Mouse (Mus musculus): ENCODE data around the gene Gm11549.
A peak's percentile ranks its signal among the peaks of the same experiment; 100 is the strongest.

The Gm11549 gene

DNA sequence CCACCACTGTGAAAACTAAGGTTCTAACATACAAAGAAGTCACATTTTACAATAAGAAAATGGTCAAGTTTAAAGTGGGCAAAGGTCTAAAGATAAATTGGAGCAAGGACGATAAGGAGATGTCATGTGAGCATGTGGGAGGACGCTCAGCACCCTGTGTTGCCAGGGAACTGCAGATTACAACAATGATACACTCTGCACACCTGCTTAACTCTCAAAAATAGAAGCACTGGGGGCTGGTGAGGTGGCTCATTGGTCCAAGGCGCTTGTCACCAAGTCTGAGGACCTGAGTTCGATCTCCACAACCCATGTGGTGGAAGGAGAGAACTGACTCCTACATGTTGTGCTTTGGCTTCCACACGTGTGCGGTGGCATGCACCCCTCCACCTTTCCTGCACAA lies 10.1 kb downstream of the Gm11549 start:
- DNase-seq (ENCODE audit: low spot score), result peak; percentile 29

DNA sequence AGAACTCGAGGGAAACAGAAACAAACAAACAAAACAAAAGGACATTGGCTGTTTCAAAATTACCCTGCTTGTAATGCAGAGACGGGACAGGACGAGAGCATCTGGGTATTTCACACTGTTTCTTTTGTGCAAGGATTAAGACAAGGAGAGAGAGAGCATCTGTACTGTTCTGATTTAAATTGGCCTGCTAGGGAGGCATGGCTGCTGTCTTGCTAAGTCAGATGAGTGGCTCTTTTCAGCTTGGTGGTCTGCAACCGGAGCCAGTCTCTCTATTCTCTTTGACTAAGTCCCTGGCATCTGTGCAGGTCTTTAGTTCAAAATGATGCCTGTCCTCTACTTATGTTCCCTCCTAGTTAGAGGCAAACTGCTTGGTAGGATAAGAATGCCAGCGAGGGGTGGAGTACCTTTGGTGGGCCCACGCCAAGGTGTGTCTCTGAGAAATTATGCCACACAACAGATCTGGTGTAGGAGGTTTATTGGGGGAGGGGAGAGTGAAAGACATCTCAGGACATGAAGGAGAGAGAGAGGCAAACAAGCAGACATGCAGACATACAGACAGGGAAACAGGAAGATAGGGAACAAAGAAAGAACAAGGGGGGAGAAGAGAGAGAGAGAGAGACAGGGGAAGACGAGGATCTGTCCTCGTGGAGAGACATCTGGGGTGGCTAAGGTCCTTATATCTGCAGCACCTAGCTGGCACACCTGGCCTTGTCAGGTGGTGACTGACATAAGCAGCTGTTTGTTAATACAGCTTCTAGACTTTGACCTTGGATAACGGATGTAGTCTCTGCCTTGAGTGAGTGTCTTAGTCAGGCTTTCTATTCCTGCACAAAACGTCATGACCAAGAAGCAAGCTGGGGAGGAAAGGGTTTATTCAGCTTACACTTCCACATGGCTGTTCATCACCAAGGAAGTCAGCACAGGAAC lies 15.5 kb downstream of the Gm11549 start:
- peak; percentile 32 for DNase-seq (ENCODE audit: low spot score)

DNA sequence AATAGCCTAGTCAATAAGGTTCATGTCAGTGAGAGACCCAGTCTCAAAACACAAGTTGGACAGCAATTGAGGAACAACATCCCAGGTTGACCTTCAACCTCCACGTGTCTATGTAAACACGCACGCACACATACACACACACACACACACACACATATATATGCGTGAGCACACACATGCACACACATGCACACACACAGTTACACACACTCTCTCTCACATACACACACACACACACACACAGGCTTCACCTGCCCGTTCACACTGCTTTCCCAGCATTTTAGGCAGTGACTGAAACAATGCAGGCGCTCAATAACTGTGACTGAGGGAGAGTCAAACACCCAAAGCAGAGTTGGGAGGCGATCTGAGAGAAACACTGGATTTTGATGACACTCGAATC lies 16.3 kb downstream of the Gm11549 start:
- DNase-seq (ENCODE audit: low spot score), result no peak

DNA sequence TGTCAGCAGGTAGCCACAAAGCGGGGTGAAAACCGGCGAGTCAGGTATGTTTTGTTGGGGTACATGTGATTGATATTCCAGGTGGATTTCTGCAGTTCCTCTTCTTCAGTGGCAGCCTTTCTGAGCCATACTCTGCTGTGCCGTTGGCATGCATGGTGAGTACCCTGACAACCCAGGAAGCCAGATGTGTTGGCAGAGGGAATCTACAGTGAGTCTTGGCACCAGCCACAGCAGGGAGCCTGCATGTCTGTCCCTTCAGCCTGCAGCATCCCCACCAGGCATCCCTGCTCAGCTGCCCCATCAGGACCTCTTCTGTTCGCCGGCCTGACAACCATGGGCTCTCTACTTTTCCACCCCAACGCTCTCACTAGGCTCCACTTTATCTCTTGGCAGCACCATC lies 20.1 kb downstream of the Gm11549 start:
- DNase-seq (ENCODE audit: low spot score), result no peak

DNA sequence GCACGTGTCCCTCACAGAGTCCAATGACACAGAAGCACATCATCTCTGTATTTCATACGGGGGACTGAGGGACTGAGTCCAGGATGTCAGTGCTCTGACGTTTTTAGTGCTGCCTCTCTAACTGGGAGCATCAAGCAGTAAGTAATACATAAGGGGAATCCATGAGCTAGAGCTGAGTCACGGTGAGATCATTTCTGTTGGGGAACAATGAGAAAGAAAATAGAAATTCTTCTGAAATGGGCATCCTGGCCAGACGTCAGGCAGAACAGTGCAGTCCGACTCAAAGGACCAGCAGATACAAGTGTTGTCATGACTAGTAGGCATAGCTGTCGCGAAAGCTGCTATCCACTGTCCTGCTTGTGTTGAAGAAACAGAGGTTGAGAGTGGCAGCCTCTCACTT lies 20.6 kb downstream of the Gm11549 start:
- DNase-seq (ENCODE audit: low spot score), result no peak

DNA sequence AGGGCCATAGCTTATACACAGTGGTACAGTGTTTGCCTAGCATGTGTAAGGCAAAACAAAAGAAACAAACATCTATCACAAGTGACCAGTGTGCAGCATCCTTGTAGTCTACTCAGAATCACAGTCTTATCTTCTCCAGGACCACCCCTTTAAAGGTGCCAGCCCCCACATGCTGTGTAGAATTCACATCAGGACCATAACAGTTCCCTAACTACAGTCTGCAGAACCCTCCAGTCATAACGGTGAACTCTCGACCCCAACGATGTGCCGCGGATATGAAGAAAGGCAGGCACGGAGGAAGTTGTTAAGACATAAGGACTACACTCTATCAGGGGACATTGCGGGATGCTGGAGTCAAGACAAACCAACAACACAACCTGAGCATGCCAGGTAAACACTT lies 22.2 kb downstream of the Gm11549 start:
- no peak for DNase-seq (ENCODE audit: low spot score)

DNA sequence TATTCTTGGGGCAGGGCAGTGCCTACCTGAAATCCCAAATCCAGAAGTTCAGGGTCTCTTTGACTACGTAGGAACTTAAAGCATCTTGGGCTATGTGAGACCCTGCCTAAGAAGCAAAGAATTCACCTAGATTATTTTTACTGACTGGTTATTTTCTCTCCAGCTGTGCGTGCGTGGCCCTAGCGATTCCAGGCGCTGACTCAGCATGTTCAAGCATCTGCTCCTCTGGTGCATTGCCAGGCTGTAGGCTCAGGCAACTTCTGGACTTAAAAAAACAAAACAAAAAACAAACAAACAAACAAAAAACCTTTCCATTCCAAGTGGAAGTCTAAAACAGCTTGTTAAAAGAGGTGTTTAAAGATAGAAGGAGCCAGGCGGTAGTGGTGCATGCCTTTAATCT lies 23.4 kb downstream of the Gm11549 start:
- no peak for DNase-seq (ENCODE audit: low spot score)

DNA sequence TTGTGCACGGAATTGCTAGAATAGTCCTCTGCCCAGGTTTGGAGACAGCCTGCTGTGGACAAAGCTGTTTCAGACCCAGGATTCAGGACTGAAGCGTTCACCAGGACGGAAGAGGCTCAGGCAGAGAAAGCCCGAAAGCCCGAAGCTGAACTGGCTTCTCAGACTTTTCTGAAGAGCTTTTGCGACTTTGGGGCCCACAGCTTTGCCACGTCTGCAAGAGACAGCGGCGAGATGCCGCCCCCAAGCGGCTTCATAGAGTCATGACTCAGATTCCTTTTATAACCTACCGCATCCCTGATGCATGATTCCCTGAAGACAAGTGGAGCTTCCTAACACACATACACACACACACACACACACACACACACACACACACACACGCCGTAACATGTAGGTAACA lies 24.9 kb downstream of the Gm11549 start:
- DNase-seq (ENCODE audit: low spot score), result peak; percentile 50

DNA sequence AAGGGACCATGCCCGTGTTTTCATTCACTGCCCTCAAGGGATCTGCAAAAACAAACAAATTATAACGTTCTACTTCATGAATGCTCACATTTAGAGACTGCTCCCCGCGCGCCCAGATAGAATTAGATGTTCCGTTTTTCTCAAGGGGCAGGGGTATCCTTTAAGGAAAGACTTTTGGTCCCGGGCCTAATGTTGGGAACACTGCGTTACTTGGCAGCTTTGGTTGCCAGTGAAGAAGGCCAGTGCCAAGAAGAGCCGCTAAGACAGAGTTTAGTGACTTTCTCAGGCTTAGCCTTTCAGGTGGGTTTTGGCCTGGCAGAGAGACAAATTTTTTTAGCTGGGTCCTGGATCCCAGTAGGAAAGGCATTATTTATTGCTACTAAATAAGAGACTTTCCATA lies 25.3 kb downstream of the Gm11549 start:
- DNase-seq (ENCODE audit: low spot score), result no peak

DNA sequence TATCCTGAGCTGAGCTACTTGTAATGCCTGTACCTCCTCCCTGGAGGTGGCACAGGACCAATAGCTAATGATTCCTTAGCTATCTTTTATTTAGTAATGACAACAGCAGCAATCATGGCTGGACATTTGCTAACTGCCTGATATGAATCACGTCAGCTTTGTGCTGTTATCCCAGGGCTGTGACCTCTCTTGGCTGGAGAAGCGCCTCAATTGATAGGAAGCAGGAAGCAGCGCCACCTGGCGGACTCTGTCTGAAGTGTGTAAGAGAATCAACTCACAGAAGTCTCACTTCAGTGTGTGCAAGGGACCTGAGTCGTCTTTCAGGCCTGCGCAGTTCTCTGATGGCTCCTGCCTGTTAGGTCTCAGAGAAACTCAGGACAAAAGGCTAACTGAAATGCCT lies 26.2 kb downstream of the Gm11549 start:
- DNase-seq (ENCODE audit: low spot score), result peak; percentile 79

DNA sequence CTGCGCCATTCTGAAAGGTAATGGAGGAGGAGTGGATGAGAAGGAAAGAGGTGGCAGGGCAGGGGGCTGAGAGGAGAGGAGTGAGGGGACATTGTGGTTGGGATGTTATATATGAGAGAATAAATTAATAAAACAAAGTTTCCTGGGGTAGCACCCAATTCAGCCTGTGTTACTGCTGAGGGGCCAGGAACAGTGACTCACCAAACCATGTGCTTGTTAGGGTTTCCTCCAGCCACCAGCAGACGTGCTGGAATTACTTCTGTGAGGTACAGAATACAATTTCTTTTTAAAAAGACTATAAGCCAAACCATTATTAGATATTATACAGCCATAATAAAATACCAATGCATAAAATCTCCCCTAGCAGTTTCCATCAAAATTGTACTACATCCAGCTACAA lies 27.0 kb downstream of the Gm11549 start:
- no peak for DNase-seq (ENCODE audit: low spot score)

DNA sequence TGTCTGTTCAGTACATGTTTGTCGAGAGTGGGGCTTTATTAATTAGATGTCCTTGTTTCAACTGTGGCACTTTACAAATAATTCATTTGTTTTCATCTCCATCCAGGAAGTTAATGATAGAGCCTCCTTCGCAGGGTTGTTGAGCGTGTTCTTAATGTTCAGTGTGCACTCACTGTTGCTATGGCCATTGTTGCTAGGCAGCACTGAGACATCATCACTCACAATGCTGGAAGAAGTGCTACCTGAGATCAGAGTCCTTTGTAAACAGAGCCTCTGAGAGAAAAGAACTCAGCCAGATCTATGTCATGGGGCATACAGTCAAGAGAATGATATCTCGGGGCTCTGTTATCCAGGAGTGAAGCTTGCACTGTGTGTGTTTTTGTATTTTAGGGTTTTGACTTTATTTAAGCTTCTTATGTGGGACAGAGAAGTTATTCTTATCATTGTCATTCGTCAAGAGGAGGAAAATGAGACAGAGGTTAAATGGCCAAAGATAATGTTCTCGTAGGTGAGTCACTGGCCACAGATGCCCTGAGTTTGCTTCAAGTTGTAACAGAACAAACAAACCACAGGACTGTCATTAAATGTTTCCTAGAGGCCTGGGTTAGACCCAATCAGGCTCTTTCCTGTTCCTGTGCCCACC lies 27.9 kb downstream of the Gm11549 start:
- no peak for DNase-seq (ENCODE audit: low spot score)

DNA sequence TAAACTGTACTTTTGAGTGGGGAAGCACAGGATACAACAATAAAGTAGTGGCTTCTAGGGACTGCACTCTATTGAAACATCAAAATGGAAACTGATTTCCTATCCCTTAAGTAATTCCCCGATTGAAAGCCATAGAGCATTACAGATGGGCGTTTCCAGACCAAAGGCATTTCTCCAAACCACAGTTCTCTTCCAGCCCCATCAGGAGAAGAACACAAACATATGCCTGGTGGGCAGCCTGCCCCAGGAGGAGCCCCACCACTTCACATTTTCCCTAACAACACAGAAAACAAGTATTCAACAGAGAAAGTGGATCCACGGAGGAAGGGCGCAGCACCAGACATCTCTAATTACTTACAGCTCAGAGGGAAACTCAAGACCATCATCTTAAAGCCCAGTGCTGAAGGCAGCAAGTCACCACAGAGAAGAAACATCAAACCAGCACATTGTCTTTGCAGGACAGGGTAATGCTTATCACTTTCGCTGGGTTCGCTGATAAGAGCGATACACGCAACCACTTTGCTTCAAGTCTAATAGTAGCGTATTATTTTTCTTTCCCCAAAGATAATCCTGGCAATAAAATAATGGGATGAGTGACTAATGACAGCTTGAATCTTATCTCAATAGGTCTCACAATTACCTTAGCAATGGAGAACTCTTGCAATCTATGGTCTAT lies 28.8 kb downstream of the Gm11549 start:
- DNase-seq (ENCODE audit: low spot score), result no peak

DNA sequence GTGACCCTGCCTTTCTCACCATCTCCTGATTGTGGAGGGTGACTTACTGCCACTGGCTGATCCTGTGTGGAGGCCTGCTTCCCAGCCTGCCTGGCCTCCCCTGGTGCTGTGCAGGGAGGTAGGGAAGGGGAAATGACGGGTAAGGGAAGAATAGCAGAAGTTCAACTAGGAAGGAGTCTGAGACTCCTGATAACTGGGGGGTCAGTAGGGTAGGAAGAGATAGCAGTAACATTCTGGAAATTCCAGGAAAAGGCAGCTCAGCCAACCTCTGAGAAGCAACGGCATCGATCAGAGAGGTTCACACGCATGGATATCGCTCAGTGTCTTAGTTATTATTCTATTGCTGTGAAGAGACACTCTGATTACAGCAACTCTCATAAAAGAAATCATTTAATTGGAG lies 30.1 kb downstream of the Gm11549 start:
- DNase-seq (ENCODE audit: low spot score), result no peak

DNA sequence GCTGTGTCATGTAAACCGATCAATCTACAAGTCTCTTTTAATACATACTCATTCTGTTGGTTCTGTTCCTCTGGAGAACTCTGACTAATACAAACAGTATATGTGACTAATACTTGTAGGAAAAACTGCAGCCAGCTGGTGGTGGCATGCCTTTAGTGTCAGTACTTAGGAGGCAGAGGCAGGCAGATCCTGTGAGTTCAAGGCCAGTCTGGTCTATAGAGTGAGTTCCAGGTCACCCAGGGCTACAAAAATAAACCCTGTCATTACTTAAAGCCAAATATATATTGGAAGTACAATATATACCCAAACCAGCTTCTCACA lies 32.1 kb downstream of the Gm11549 start:
- DNase-seq (ENCODE audit: low spot score), result no peak

DNA sequence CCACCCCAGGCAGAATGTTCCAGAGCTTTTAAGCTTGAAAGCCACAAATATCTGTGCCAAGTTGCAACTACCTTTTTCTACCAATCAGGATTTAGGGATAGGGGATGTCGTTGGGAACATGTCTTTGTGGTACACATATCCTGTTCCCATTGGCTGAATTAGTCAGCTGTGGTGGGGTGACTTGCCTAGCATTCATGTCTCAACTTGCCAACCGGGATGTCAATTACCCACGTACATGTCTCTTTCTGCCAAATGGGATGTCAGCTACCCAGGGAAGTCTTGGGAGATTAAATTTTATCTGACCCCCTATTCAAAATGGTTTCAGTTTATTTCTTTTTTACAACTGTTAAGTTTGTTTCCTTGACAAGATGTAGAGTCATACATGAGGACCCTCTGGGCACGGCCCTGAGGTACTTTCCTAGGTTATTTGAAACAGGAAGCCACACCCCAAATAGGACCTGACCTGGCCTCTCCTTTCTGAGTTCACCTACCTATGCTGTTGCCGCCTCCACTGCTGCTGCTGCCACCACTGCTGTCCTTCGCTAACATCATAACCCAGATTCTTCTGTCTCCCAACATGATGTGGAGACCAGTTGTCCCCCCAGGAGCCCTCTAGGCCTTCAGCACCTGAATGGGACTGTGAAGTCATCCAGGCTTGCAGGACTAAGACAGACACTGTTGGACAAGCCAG lies 32.6 kb downstream of the Gm11549 start:
- DNase-seq (ENCODE audit: low spot score), result no peak

DNA sequence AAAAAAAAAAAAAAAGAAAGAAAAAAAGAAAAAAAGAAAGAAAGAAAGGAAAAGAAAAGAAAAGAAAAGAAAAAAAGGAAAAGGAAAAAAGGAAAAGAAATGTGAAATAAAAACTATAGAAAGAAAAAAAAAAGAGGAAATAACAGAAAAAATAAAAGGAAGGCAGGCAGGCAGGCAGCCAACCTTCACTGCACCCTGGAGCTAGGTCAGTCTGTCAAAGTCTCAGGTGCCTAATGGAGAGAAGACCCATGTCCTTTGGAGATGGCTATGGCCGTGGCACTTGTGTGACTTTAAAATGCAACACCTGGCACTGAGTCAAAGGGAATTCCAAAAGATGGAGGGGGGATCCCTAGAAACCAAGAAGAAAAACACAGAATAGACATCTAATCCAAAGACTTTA lies 33.2 kb downstream of the Gm11549 start:
- no peak for DNase-seq (ENCODE audit: low spot score)

DNA sequence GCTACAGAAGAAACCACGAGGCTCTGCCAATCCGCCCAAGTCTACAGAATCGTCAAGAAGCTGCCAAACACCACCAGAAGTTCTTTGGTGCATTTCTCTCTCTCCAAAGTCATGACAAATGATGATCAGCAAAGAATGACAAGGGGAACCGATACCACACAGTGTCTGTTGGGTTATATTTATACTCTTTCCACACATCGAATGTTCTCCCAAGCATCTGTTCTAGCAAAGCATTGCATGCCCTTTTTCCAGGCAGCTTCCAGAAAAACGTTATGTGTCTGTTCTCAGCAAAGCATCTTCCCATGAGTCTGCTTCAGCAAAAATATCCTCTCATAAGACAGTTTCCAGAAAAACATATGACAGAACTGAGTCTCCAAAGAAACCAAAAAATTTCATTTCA lies 34.7 kb downstream of the Gm11549 start:
- DNase-seq (ENCODE audit: low spot score), result no peak

DNA sequence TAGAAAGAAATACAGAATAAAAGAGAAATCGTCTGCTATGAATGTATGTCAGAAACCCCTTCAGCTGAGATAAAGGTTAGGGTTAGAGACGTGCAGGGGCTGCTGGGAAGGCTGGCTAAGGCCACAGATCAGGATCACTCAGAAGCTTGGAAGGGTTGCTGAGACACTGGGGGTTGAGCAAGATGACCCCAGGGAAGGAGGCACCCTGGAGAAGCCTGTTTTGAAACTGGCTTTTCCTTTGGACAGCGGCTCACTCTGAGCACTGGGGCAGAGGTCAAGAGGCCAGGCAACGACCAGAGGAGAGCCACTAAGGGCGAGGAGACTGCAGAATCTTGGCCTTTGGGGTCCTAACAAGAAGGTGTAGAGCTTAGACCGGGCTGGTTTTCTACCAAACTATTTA lies 35.4 kb downstream of the Gm11549 start:
- DNase-seq (ENCODE audit: low spot score), result peak; percentile 71

DNA sequence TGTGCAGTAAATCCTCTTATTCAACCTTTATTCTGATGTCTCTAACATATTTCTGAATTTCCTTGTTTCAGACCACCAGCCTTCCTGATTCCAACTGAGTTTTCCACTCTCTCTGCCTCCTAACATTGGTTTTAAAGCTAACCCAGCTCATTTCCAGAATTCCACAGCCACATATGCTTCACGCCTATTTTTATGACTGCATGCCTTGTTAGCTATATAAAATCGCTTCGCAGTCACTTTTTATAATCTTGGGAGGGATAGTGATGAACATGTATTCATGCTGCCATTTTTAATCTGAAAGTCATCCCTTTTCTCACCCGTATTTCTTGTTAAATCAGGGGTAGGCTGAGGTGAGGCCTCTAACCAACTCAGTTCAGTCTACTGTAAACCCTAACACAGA lies 37.3 kb downstream of the Gm11549 start:
- DNase-seq (ENCODE audit: low spot score), result no peak

DNA sequence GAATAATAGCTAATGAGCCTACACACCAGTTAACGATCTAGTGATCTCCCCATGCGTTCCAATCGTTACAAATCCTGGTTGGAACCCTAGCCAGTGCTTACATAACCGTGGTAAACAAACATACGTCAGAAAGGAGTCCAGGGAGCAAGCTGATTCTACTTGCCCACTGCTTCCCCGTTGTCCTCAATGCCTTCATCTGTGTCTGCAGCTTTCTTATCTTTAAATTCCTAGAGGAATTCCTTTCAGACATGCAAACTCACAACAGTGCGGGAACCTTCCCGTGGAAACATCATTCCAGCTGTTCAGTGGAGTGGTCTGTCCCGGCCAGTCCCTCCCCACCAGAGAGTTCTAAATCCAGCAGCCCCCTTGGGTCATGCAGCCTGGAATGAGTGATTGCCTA lies 38.7 kb downstream of the Gm11549 start:
- DNase-seq (ENCODE audit: low spot score), result peak; percentile 52

DNA sequence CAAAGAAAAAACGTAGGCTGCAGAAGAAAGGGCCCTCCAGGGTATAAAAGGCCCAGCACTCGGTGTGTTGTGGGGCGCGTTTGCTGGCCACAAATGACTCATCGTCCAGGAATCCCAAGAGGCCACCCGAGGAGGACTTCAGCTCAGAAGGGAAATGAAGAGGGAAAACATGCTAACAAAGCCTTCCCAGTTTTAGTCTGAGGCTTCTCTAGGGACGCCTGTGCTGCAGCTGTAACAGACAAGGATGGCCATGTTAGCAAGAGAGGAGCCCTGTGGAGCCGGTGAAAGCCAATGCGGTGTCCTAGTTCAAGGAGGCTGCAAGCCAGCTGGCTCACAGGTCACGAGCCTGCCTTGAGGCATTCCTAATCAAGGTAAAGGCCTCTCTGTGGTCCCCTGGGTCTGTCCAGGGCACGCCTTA lies 39.8 kb downstream of the Gm11549 start:
- peak; percentile 58 for DNase-seq (ENCODE audit: low spot score)

DNA sequence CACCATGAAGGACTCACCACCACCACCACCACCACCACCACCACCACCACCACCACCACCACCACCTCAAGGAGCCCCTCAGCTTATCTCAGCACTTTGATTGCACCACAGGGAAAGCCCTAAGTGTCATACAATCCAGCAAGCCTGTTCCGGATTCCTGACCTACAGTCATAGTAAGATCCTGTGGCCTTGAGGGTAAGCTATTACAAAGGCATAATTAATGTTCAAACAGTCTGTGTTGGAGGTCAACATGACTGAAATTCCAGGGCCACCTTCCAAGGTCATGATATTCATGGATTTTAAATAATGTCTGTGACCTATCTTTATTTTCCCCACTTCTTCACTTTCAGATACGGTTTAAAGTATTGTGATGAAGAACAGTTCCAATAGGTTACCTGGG lies 41.1 kb downstream of the Gm11549 start:
- DNase-seq (ENCODE audit: low spot score), result no peak

All from yolk sac, embryonic 10.5 days (tissue).